ENCODE assay signal across 18 mouse cellular contexts in genomic region chr17:71132856-71133439, GRCm38 (mm10). TPM values are rescaled to one million over a fixed set of nuclear protein-coding genes. Genes with fewer than 3 reads are reported as not detected.
DNase-seq lines count a peak whose midpoint lies in the region; ATAC-seq and TF ChIP-seq lines count a peak whose summit lies in the region.
"Had no signal": no experiment of that assay in that cellular context is flagged by ENCODE, and none has a peak within 500 bp of the region (broad histone marks: within the 10 kb centered on the region; RNA-seq: fewer than 3 reads in every experiment).

No protein-coding gene starts in this region.

- no peak for ATAC-seq in hindbrain, embryonic 12.5 days (ENCODE audit: low FRiP score)
- no peak for ATAC-seq in limb, embryonic 11.5 days (ENCODE audit: insufficient number of reproducible peaks, low FRiP score, low TSS enrichment, low read depth)
- ATAC-seq: forebrain, embryonic 16.5 days; Patski had no signal

- H3K27ac ChIP-seq in hindbrain, embryonic 10.5 days: no peak overlapping the region
- no peak overlapping the region for H3K27ac ChIP-seq in hindbrain, embryonic 12.5 days
- no peak overlapping the region for H3K27ac ChIP-seq in MEL (ENCODE audit: control insufficient read depth, low read depth, low read length)
- no peak overlapping the region for H3K27ac ChIP-seq in limb, embryonic 11.5 days (replicated peaks; ENCODE audit: low read depth, low read length)
- H3K27ac ChIP-seq: limb, embryonic 15.5 days; midbrain, embryonic 12.5 days had no signal

- no peak overlapping the region for H3K4me3 ChIP-seq in hindbrain, embryonic 10.5 days
- H3K4me3 ChIP-seq in hindbrain, embryonic 12.5 days: no peak overlapping the region
- peak overlapping the region; percentile 16 to 32; a peak in 2 of 4 replicates for H3K4me3 ChIP-seq in MEL (ENCODE audit: control insufficient read depth in 1 of 2, insufficient read depth in 1 of 2, low read depth in 2 of 2, low read length in 2 of 2)
- H3K4me3 ChIP-seq in limb, embryonic 11.5 days (ENCODE audit: low read depth, low read length): no peak overlapping the region
- H3K4me3 ChIP-seq: limb, embryonic 15.5 days; midbrain, embryonic 12.5 days had no signal

- no peaks in the 10 kb centered on the region for H3K27me3 ChIP-seq in hindbrain, embryonic 10.5 days (ENCODE audit: insufficient read depth, poor library complexity, severe bottlenecking)
- H3K27me3 ChIP-seq in hindbrain, embryonic 12.5 days: no peaks in the 10 kb centered on the region
- H3K27me3 ChIP-seq in MEL (ENCODE audit: control insufficient read depth in 1 of 2, insufficient read depth in 2 of 2, low read length in 2 of 2): no peaks in the 10 kb centered on the region
- H3K27me3 ChIP-seq in limb, embryonic 11.5 days (ENCODE audit: control insufficient read depth, insufficient read depth, low read length): no peaks in the 10 kb centered on the region
- H3K27me3 ChIP-seq: limb, embryonic 15.5 days; midbrain, embryonic 12.5 days; Patski had no signal

- no peak overlapping the region for H3K4me2 ChIP-seq in hindbrain, embryonic 12.5 days (replicated peaks)
- no peak overlapping the region for H3K4me2 ChIP-seq in limb, embryonic 11.5 days (ENCODE audit: low read depth, severe bottlenecking)
- H3K4me2 ChIP-seq: limb, embryonic 15.5 days; midbrain, embryonic 12.5 days had no signal

- no peak for TF ChIP-seq CTCF in MEL (IDR thresholded peaks at IDR 0.05 in 2 of 3, conservative IDR thresholded peaks at IDR 0.05 in 1 of 3; ENCODE audit: control insufficient read depth in 1 of 3, insufficient read depth in 1 of 3, low read depth in 2 of 3, low read length in 3 of 3, poor library complexity in 1 of 3, severe bottlenecking in 1 of 3)

- intact Hi-C loops in left cerebral cortex, postnatal 14 days (cut with DNase I): loop anchor here (5.0 kb wide), 1 partner anchor 49 kb away; the partner anchor contains the start of gene Lpin2

- H3K9me3 ChIP-seq in hindbrain, embryonic 10.5 days: no peaks in the 10 kb centered on the region
- no peaks in the 10 kb centered on the region for H3K9me3 ChIP-seq in hindbrain, embryonic 12.5 days (replicated peaks)
- no peaks in the 10 kb centered on the region for H3K9me3 ChIP-seq in MEL (replicated peaks; ENCODE audit: insufficient read depth, low read length)
- no peaks in the 10 kb centered on the region for H3K9me3 ChIP-seq in limb, embryonic 11.5 days (ENCODE audit: control insufficient read depth, low read length)
- H3K9me3 ChIP-seq: limb, embryonic 15.5 days; midbrain, embryonic 12.5 days had no signal

- no peak overlapping the region for H3K9ac ChIP-seq in hindbrain, embryonic 12.5 days
- no peak overlapping the region for H3K9ac ChIP-seq in MEL (ENCODE audit: control insufficient read depth, low read depth, low read length, poor library complexity, severe bottlenecking)
- H3K9ac ChIP-seq in limb, embryonic 11.5 days (ENCODE audit: low read length): no peak overlapping the region
- H3K9ac ChIP-seq: limb, embryonic 15.5 days; midbrain, embryonic 12.5 days had no signal

- no peak for TF ChIP-seq EP300 in MEL (IDR thresholded peaks at IDR 0.05; ENCODE audit: low read depth in 1 of 2, low read length in 2 of 2)

- TF ChIP-seq RAD21 in MEL (IDR thresholded peaks at IDR 0.05; ENCODE audit: low read depth, low read length): no peak

- 91% methylated on average over 11 of the region's 11 CpGs for WGBS in hindbrain, embryonic 10.5 days
- 92% methylated on average over 11 of the region's 11 CpGs for WGBS in hindbrain, embryonic 12.5 days
- WGBS in limb, embryonic 11.5 days: 91% methylated on average over 11 of the region's 11 CpGs

- DNase-seq in hindbrain, embryonic 10.5 days (ENCODE audit: low spot score): peak; percentile 1
- DNase-seq in A20 (ENCODE audit: low read depth, low spot score): peak; percentile 85
- no peak for DNase-seq in MEL (ENCODE audit: low read depth, low spot score)
- peak; percentile 15 for DNase-seq in limb, embryonic 11.5 days (ENCODE audit: low spot score)
- no peak for DNase-seq in lung, postnatal 4 days
- DNase-seq in left cerebral cortex, postnatal 14 days (ENCODE audit: low spot score in 2 of 2): no peak
- DNase-seq in cerebellum, adult 11-12 months: no peak
- DNase-seq: adrenal gland, adult 8-10 months; cerebellum, adult 9-11 months; kidney, adult 9 months; lung, adult 2 months; right cerebral cortex, postnatal 25 days; thymus, postnatal 25 days had no signal

- peaks cover 11% of the 10 kb centered on the region; the same call in 1 of the 2 replicates for H3K4me1 ChIP-seq in hindbrain, embryonic 10.5 days (replicated peaks)
- peaks cover 9% of the 10 kb centered on the region for H3K4me1 ChIP-seq in hindbrain, embryonic 12.5 days
- H3K4me1 ChIP-seq in MEL (ENCODE audit: control insufficient read depth in 1 of 2, insufficient read depth in 2 of 2, low read length in 2 of 2): peaks cover 0 to 5% of the 10 kb centered on the region in 2 experiments; a peak in 1 of 4 replicates
- peaks cover 15% of the 10 kb centered on the region for H3K4me1 ChIP-seq in limb, embryonic 11.5 days (ENCODE audit: control insufficient read depth, insufficient read depth, low read length)

- H3K79me2 ChIP-seq in MEL (ENCODE audit: control insufficient read depth, insufficient read depth, low read length, poor library complexity): no peaks in the 10 kb centered on the region

- H3K36me3 ChIP-seq in hindbrain, embryonic 10.5 days: no peaks in the 10 kb centered on the region
- H3K36me3 ChIP-seq in hindbrain, embryonic 12.5 days: no peaks in the 10 kb centered on the region
- peaks cover 0 to 3% of the 10 kb centered on the region in 2 experiments; a peak in 2 of 4 replicates for H3K36me3 ChIP-seq in MEL (ENCODE audit: control insufficient read depth in 1 of 2, insufficient read depth in 2 of 2, low read length in 2 of 2)
- H3K36me3 ChIP-seq in limb, embryonic 11.5 days (ENCODE audit: control insufficient read depth, insufficient read depth, low read length): no peaks in the 10 kb centered on the region
- H3K36me3 ChIP-seq: limb, embryonic 15.5 days; midbrain, embryonic 12.5 days had no signal

- TF ChIP-seq POLR2A in MEL (IDR thresholded peaks at IDR 0.05; ENCODE audit: control insufficient read depth in 1 of 2, insufficient read depth in 1 of 2, low read depth in 1 of 2, low read length in 2 of 2, poor library complexity in 1 of 2): no peak

TF ChIP-seq in MEL, 35 proteins besides CTCF, POLR2A, EP300 and RAD21:
- TF ChIP-seq SMC3 (IDR thresholded peaks at IDR 0.05; ENCODE audit: low read depth, low read length) (no peak), TBP (IDR thresholded peaks at IDR 0.05; ENCODE audit: low read depth, low read length) (peak; percentile 46; the same call in 1 of the 2 replicates)
TF ChIP-seq in MEL: peak in this region for 1.

RNA-seq across cellular contexts. Expression of gene Lpin2, which starts 49.4 kb away (rescaled TPM):
- polyA plus RNA-seq in hindbrain, embryonic 10.5 days (2016; fragmentation: Nextera tagmentation; extraction: Ambion mirVana): 31.1 and 33.9 TPM in 2 replicates
- polyA plus RNA-seq in hindbrain, embryonic 12.5 days (2016; fragmentation: Nextera tagmentation; extraction: Ambion mirVana): 42.8 and 43.1 TPM in 2 replicates
- 22.4 and 24.4 TPM in 2 replicates for total RNA-seq in MEL (2012; rRNA removed)
- polyA plus RNA-seq in MEL (2012; ENCODE audit: insufficient read depth in 1 of 2, insufficient read length in 2 of 2, low read depth in 1 of 2, low replicate concordance in 2 of 2, missing spikeins in 1 of 2): 10 to 100 TPM in 1 of 2 experiments, not detected in 1; 32.1 TPM
- 48.1 and 54.8 TPM in 2 replicates for polyA plus RNA-seq in limb, embryonic 11.5 days (2014; fragmentation: Nextera tagmentation; extraction: Ambion mirVana)
- total RNA-seq in left cerebral cortex, postnatal 14 days (2021): 10 to 100 TPM; 79.9 to 84.3 TPM

Comparison
In these comparisons a context has a peak if more than half of its experiments do, and no peak if none do; other contexts are left out.
1. DNase-seq: peak in hindbrain, embryonic 10.5 days (single experiment), A20 (single experiment) and limb, embryonic 11.5 days (single experiment); none in MEL (single experiment), lung, postnatal 4 days (0 of 2), left cerebral cortex, postnatal 14 days (0 of 2) and cerebellum, adult 11-12 months (single experiment).
2. H3K4me3 ChIP-seq: peak in MEL (2 of 2); none in hindbrain, embryonic 10.5 days (single experiment), hindbrain, embryonic 12.5 days (single experiment) and limb, embryonic 11.5 days (single experiment).